Mouse (Mus musculus) limb, embryonic 11.5 days (tissue): ENCODE measurements around the gene Tmem108. TPM values are rescaled to one million over a fixed set of nuclear protein-coding genes. Genes with fewer than 3 reads are reported as not detected.
A peak's percentile ranks its signal among the peaks of the same experiment; 100 is the strongest.

Source experiments
- ATAC-seq: fragments of 200-750 bp; cut with Nextera tagmentation; 2 replicates; pipeline ENCODE4 v1.8.0; 2017; ENCODE audit warnings: low read depth; ENCODE audit not compliant: insufficient number of reproducible peaks, low FRiP score, low TSS enrichment
- DNase-seq: peaks from one replicate; pipeline ENCODE4 v3.0.0-alpha.2; 2015; ENCODE audit warnings: low spot score
- H3K27ac ChIP-seq: fragments of 300-500 bp; sonication (generic); replicated peaks from 2 replicates; pipeline ENCODE4 v1.5.1; 2014; ENCODE audit warnings: low read depth, mild to moderate bottlenecking, low read length
- H3K27me3 ChIP-seq: fragments of 300-500 bp; sonication (generic); 2 replicates; pipeline ENCODE4 v1.6.1; 2014; ENCODE audit warnings: mild to moderate bottlenecking, low read length, mixed read lengths; ENCODE audit not compliant: control insufficient read depth, insufficient read depth
- H3K36me3 ChIP-seq: fragments of 300-500 bp; sonication (generic); 2 replicates; pipeline ENCODE4 v1.6.1; 2014; ENCODE audit warnings: mild to moderate bottlenecking, low read length, moderate library complexity, mixed read lengths; ENCODE audit not compliant: control insufficient read depth, insufficient read depth
- H3K4me1 ChIP-seq: fragments of 300-500 bp; sonication (generic); 2 replicates; pipeline ENCODE4 v1.6.1; 2014; ENCODE audit warnings: low read length, mixed read lengths; ENCODE audit not compliant: control insufficient read depth, insufficient read depth
- H3K4me2 ChIP-seq: fragments of 300-500 bp; sonication (generic); 2 replicates; pipeline ENCODE4 v1.6.1; 2014; ENCODE audit warnings: low read depth, mild to moderate bottlenecking, moderate library complexity; ENCODE audit not compliant: severe bottlenecking
- H3K4me3 ChIP-seq: fragments of 300-500 bp; sonication (generic); 2 replicates; pipeline ENCODE4 v1.5.1; 2014; ENCODE audit warnings: low read depth, low read length
- H3K9ac ChIP-seq: fragments of 300-500 bp; sonication (generic); 2 replicates; pipeline ENCODE4 v1.6.1; 2014; ENCODE audit warnings: mild to moderate bottlenecking, low read length
- H3K9me3 ChIP-seq: fragments of 300-500 bp; sonication (generic); 2 replicates; pipeline ENCODE4 v1.6.1; 2016; ENCODE audit warnings: low read length; ENCODE audit not compliant: control insufficient read depth
- WGBS: fragments of 180-500 bp; shearing (Covaris S2); extraction: QIAGEN DNeasy Blood & Tissue Kit; methylation state at CpG from one replicate; pipeline ENCODE4 v1.1.7; 2014; 5-methylcytosine and 5-hydroxymethylcytosine counted together
- polyA plus RNA-seq: library from polyadenylated mRNA; unstranded; fragments of >200 nt; fragmentation: Nextera tagmentation; extraction: Ambion mirVana; gene quantifications from 2 replicates; pipeline ENCODE4 v1.2.1, GENCODE M21; 2014

The Tmem108 gene
- polyA plus RNA-seq, 1 experiment from 2014 or later = 11.9 TPM

- Histone ChIP-seq H3K27ac (no peak overlapping the region), H3K9me3 (no peaks in the 10 kb centered on the region), H3K4me1 (no peaks in the 10 kb centered on the region), H3K4me2 (no peak overlapping the region), H3K4me3 (no peak overlapping the region), H3K27me3 (no peaks in the 10 kb centered on the region), H3K9ac (no peak overlapping the region), H3K36me3 (no peaks in the 10 kb centered on the region)
- DNase-seq = no peak
- ATAC-seq = no peak
- WGBS = 43% methylated on average over 3 of the region's 3 CpGs
Measured at GRCm38 (mm10) chr9:103636847-103637246, 124.8 kb downstream of the Tmem108 start.

GRCm38 (mm10) chr9:103628861-103629469, 132.7 kb downstream of the Tmem108 start:
- Histone ChIP-seq H3K9me3 (no peaks in the 10 kb centered on the region), H3K27me3 (no peaks in the 10 kb centered on the region), H3K4me1 (no peaks in the 10 kb centered on the region), H3K9ac (no peak overlapping the region), H3K4me2 (no peak overlapping the region), H3K4me3 (no peak overlapping the region), H3K27ac (no peak overlapping the region), H3K36me3 (no peaks in the 10 kb centered on the region)
- 55% methylated on average over 9 of the region's 9 CpGs for WGBS
- DNase-seq (no peak), ATAC-seq (no peak)

- Histone ChIP-seq H3K36me3 (no peaks in the 10 kb centered on the region), H3K27ac (no peak overlapping the region), H3K9ac (no peak overlapping the region), H3K9me3 (no peaks in the 10 kb centered on the region), H3K4me2 (no peak overlapping the region), H3K27me3 (no peaks in the 10 kb centered on the region), H3K4me3 (no peak overlapping the region), H3K4me1 (peaks cover 5% of the 10 kb centered on the region; the same call in 1 of the 2 replicates)
- DNase-seq = no peak
- WGBS = 84% methylated on average over 8 of the region's 8 CpGs
- no peak for ATAC-seq
Measured at GRCm38 (mm10) chr9:103627404-103627900, 134.2 kb downstream of the Tmem108 start.

GRCm38 (mm10) chr9:103626156-103626555, 135.5 kb downstream of the Tmem108 start:
- Histone ChIP-seq H3K9me3 (no peaks in the 10 kb centered on the region), H3K9ac (no peak overlapping the region)
- ATAC-seq = no peak

GRCm38 (mm10) chr9:103624649-103625048, 137.0 kb downstream of the Tmem108 start:
- Histone ChIP-seq H3K27me3 (no peaks in the 10 kb centered on the region), H3K27ac (no peak overlapping the region), H3K4me1 (peaks cover 5% of the 10 kb centered on the region; the same call in 1 of the 2 replicates), H3K4me3 (no peak overlapping the region), H3K9me3 (no peaks in the 10 kb centered on the region), H3K9ac (no peak overlapping the region), H3K36me3 (no peaks in the 10 kb centered on the region), H3K4me2 (no peak overlapping the region)
- peak; percentile 63 for DNase-seq
- WGBS = 50% methylated on average over 1 of the region's 1 CpGs
- no peak for ATAC-seq

More at GRCm38 (mm10) chr9:103626156-103626555, 135.5 kb downstream of the Tmem108 start:
- Histone ChIP-seq H3K4me3 (no peak overlapping the region), H3K27me3 (no peaks in the 10 kb centered on the region), H3K4me2 (no peak overlapping the region), H3K27ac (no peak overlapping the region), H3K4me1 (peaks cover 5% of the 10 kb centered on the region; the same call in 1 of the 2 replicates), H3K36me3 (no peaks in the 10 kb centered on the region)
- WGBS = 88% methylated on average over 4 of the region's 4 CpGs
- DNase-seq = no peak

- no peak overlapping the region for H3K27ac ChIP-seq
- no peaks in the 10 kb centered on the region for H3K27me3 ChIP-seq
- DNase-seq (no peak), ATAC-seq (no peak)
- H3K4me1 ChIP-seq = peaks cover 5% of the 10 kb centered on the region; the same call in 1 of the 2 replicates
- no peaks in the 10 kb centered on the region for H3K36me3 ChIP-seq
- H3K9ac ChIP-seq = no peak overlapping the region
- no peak overlapping the region for H3K4me3 ChIP-seq
- H3K4me2 ChIP-seq = no peak overlapping the region
- H3K9me3 ChIP-seq = no peaks in the 10 kb centered on the region
- 68% methylated on average over 19 of the region's 19 CpGs for WGBS
Measured at GRCm38 (mm10) chr9:103623560-103624316, 137.9 kb downstream of the Tmem108 start.

- H3K36me3 ChIP-seq = no peaks in the 10 kb centered on the region
- ATAC-seq (no peak), DNase-seq (no peak)
- peaks cover 5% of the 10 kb centered on the region; the same call in 1 of the 2 replicates for H3K4me1 ChIP-seq
- no peak overlapping the region for H3K27ac ChIP-seq
- no peak overlapping the region for H3K4me2 ChIP-seq
- no peak overlapping the region for H3K4me3 ChIP-seq
- no peaks in the 10 kb centered on the region for H3K9me3 ChIP-seq
- no peaks in the 10 kb centered on the region for H3K27me3 ChIP-seq
- no peak overlapping the region for H3K9ac ChIP-seq
- 81% methylated on average over 5 of the region's 5 CpGs for whole genome bisulfite sequencing
Measured at GRCm38 (mm10) chr9:103622988-103623387, 138.6 kb downstream of the Tmem108 start.

- Histone ChIP-seq H3K9me3 (no peaks in the 10 kb centered on the region), H3K4me3 (no peak overlapping the region), H3K9ac (no peak overlapping the region), H3K36me3 (no peaks in the 10 kb centered on the region), H3K27me3 (no peaks in the 10 kb centered on the region), H3K4me1 (peaks cover 5% of the 10 kb centered on the region; the same call in 1 of the 2 replicates), H3K4me2 (no peak overlapping the region), H3K27ac (no peak overlapping the region)
- DNase-seq = no peak
- no peak for ATAC-seq
- WGBS = 89% methylated on average over 2 of the region's 2 CpGs
Measured at GRCm38 (mm10) chr9:103621870-103622269, 139.8 kb downstream of the Tmem108 start.
